Mouse (Mus musculus) 416B (cell line): ENCODE measurements at regions not wholly inside any gene's neighbourhood (a gene's known extent, or its start where the extent isn't known, plus 50 kb on each side); places are given as distances from the start of the nearest gene placed in this dataset.
A peak's percentile ranks its signal among the peaks of the same experiment; 100 is the strongest.

ENCODE experiments used
- DNase-seq: peaks from one replicate; pipeline ENCODE4 v3.0.0; 2011; ENCODE audit warnings: low read depth

DNA sequence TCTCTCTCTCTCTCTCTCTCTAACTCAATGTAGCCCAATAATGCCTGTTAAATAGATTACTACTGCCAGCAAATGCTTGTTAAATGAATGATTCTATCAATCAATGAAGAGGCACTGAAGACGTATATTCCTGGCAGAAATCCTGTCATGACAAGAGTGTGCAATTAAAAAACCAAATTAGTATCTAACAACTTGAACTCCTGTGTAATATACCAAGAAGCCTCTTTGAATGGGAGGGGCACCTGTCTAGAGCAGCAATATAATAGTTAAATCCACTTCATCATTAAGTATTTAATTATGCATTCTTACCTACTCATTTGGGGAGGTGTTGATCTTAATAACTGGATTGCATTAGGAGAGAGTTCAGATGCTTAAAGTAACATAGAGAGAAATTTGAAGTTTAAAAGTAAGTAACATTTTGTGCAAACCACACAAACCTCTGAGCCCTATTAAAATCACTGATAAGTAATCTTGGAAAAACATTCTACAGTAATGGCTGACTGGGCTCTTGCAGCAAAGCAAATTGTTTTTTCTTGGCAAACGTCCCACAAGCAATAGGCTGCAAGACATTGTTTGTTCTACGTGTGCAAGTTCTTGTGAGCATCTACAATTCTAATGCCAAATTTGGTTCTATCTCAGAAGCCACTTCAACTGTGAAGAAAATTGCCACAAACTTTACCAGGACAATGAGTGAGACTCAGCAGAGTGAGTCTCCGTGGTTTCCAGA is 719.7 kb upstream of the Cited2 start:
- DNase-seq, result peak; percentile 76

DNA sequence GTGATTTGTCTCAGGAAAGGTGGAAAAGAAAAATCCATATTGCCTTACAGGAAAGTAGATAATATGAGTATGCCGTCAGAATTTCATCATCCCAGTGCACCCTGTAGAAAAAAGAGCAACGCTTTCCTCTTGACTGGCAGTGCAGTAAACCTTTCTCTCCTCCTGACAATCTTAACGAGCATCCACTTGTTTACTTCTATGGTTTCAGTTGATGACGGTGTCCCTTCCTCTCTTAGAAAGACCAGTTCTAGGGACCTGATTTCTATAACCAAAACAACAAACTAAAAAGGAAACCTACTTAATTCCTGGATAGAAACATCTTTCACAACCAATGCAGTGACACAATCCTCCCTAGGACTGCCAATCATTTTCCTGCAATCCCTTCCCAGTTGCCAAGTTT is 714.3 kb upstream of the Cited2 start:
- DNase-seq, result no peak

GRCm38 (mm10) chr10:17010047-17010446 is 713.0 kb upstream of the Cited2 start:
- DNase-seq, result no peak

DNA sequence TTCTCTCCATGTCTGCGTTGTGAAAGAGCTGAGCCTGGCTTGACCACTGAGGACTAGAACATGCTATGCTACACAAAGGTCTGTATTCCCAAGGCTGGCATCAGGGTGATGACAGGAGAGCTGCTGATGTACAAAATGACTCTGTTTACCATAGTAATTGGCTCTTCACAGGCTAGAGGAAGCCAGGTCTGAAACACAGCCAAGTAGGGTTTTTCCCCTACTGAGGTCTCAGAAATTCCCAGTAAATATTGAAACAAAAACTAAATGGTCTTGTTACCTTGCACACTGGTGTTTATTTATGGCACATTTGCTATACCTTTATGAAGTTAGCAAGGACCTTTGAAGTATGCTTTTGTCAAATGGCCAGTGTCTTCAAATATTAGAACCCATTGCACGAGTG is 711.1 kb upstream of the Cited2 start:
- DNase-seq, result no peak

- DNase-seq, result peak; percentile 59
Measured at GRCm38 (mm10) chr10:17012541-17012975, 710.5 kb upstream of the Cited2 start.

DNA sequence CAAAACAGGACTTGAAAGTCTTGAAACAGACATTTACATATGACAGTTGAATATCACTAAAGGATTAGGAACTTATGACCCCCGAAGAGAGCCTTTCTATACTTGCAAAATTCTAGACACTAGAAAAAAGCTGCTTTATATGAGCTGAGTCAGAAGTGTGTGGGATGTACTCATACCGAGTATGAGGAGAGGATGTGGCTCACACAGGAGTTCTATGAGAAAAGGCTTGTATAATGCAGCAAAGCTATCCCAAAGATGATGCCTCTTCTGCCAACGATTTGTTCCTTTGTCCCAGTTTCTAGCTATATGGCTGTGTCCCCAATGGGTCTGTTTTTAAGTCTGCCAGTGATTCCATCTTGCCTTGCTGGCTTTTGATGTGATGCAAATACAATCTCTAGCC is 708.2 kb upstream of the Cited2 start:
- no peak for DNase-seq

DNA sequence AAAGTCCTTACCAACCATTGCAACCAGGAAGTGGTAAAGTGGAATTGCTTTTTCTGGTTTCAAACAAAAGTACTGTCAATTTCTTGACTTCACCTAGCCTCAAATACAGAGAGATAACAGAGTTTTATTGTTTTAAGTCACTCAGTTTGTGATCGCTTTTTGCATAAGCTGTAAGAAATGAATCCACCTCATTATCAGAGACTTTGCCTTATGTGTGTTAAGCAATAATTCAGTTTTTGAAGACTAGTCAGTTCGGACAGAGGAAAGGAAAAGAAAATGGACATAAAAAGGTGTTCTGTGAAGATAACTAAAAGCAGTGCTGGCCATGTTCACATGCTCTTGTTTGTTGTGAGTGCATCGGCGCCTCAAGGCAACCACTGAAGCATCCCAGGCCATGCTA is 706.2 kb upstream of the Cited2 start:
- no peak for DNase-seq

- DNase-seq, result peak; percentile 28
Measured at GRCm38 (mm10) chr10:17022216-17023158, 700.5 kb upstream of the Cited2 start.

DNA sequence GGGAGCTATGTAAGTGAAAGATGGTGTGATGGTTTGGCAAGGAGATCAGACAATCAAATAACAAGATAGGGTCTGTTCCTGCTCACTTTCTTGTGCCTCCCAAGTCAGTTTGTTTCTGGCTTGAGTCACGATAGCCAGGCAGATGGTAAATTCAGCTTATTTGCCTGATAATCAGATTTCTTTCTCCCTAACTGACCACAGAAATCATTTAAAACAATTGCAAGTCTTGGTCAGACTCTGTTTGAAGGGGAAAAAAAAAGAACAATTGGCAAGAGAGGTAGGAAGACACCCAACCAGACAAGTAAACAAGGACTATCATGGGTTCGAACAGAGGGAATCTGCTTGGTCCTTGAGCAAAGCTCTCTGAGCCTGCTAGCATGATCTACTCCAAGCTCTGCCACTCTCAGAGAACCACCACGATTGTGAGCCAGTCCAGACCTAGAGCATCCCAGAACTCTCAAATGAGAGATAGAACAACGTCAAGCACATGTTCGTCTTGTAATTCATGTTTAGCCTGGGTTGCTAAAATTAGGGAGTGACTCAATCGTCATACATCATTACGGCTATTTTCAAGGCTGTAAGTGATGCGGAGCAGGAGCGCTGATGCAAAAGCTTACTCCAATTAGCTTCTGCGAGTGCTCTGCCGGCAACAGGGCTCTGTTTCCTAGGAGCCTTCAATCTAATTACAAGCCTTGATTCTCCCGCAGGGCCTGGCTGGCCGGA is 699.3 kb upstream of the Cited2 start:
- no peak for DNase-seq

DNA sequence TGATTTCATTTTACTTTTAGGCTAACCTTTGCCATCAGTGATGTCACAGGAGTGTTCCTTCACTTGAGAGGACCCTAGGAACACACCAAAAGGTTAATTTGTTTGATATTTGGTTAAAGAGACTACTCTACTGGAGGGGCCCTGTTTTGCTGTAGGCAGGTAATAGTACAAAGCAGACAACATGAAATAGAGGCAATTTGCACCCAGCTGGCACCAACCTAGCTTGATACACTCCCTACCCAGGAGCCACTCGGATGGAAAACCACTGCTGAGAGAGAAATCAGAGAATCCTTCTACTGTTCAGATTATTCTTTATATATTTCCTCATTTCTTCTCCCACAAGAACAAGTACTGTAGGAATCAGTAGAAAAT is 698.7 kb upstream of the Cited2 start:
- DNase-seq, result no peak

DNA sequence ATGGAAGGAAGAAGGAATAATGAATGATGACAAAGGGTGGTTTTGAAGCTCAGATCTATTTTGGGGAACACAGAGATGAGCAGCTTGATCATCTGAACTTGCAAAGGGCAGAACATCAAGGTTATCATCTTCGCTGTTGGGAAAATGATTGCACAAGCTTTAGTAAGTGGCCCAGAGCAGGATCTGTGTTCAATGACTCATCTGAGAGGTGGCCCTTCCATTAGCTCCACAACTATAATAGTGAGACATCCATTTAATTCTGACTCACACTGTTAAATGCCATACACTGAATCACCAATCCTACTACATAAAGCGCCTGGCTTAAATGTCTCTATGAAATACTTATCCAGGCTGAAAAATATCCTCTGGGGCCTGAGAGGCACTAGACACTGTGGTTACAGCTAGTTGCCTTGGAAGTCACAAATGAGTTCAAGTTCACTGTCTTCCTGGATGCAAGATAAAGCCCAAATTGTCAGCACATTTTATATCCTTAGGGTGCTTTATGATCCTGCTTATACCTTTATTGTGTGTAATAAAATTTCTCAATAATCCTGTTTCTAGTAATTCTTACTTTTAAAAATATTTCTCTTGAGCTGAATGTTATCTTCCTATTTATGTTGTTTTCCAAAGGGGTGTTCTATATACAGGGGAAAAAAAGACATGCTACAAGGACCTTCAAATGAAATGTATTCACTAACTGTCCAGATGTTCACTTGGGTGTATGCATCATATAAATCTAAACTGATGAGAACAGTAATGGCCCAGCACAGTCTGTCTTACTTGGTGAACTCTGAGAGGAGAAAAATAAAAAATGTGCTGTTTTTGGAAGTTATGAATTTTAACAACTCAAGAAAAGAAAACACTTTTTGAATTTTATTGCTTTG is 687.9 kb upstream of the Cited2 start:
- DNase-seq, result peak; percentile 92

DNA sequence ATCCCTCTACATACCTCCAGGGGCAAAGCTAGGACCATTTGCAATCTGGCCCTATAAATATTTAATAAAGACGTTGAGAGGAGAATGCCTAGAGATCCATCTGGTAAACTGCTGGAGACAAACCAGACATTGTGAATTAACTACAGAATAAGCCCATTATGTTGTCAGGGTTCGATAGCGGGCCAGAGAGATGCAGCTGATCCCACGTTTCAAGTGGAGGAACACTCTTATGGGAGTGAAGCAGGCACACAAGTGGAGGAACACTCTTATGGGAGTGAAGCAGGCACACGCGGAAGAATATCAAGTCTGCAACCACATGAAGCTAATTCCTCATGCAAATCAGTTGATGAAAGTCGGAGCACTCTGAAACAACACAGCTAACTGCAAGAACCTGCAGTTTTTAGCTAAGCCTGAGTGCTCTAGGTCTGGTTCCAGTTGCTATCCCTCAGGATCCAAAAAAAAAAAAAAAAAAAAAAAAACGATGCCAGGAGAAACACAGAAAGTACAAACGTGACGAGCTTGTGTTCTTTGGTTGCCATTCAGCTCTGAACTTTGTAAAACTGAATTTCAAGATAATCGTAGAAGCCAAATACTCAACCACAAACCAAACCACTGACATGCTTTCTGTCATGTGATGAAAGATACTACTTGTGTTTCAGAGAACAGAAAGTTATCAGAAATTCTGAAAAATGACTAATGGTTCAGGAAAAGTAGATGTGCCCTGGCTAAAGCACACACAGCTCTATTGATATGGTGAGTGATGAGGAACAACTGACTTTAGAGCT is 684.6 kb upstream of the Cited2 start:
- DNase-seq, result peak; percentile 58

GRCm38 (mm10) chr10:17042090-17042489 is 680.9 kb upstream of the Cited2 start:
- DNase-seq, result no peak

DNA sequence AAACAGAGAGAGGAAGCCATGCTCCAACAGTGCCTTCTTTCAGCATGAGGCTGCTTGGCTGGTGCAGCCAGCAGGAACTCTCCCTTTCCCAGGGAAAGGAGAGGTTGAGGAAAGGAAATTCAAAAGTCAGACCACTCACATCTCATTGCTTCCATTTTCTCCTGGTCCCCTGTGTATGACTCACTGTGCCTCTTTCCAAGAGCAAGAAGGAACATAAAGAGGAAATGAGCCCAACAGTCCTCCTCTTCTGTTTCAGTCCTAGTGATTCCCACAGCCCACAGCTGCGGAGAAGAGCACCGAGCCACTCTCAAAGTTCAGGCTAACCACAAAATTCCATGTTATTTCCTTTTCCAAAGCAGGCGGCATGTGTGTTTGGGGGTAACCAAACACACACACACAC is 680.0 kb upstream of the Cited2 start:
- peak; percentile 12 for DNase-seq

GRCm38 (mm10) chr10:17046765-17047164 is 676.3 kb upstream of the Cited2 start:
- no peak for DNase-seq

DNA sequence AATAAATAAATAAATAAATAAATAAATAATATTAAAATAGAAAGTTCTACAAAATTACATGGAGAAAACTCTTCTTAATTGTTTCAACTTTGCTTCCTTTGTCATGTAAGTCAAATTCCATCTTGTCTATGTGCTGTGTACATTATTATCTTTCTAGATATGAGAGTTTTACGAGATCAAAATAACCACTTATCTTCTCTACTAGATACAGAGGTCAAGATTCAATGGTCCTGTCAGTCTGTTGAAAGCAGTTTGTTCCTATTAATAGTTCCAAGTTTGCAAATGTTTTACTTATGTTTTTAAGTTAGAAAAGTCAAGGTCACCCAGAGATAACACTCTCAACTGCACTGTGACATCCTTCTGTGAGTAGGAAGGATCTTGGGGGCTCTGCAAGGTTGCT is 650.1 kb upstream of the Cited2 start:
- no peak for DNase-seq

GRCm38 (mm10) chr10:17074013-17074401 is 649.0 kb upstream of the Cited2 start:
- no peak for DNase-seq

DNA sequence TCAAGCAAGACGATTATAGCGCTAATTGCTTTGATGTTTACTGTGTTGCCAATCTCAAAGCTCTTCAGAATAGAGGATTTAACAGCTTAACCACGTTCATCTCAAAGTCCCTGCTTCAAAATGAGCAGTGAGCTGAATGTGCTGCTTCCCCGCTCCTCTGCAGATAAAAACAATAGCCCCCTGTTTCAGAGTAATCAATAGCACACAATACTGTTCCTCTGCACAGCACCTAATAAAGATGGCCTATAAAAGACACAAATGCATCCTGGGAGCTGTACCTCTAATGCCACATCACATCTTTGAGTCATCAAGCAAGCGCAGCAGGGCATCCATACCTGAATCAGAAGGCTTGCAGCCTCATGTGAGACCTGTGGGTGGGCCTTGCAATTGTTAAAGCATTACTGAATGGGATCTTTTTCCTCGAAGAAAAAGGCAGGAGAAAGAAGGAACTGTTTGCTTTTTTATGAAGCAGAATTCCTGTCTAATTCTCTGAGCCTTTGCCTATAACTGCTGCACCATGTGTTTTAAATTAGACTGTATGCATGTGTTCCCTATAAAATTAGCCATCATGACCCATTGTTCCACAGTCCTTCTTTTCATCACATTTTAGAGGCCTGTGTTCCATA is 648.5 kb upstream of the Cited2 start:
- DNase-seq, result no peak

- DNase-seq, result no peak
Measured at GRCm38 (mm10) chr10:17075147-17075546, 647.9 kb upstream of the Cited2 start.

GRCm38 (mm10) chr10:17075576-17075975 is 647.4 kb upstream of the Cited2 start:
- peak; percentile 51 for DNase-seq
